Mouse (Mus musculus) gastrocnemius, postnatal 25 days (tissue): ENCODE data around the gene Olfr680-ps1. TPM values are rescaled to one million over a fixed set of nuclear protein-coding genes. Genes with fewer than 3 reads are reported as not detected.
"Not testable (repeated sequence)": the region's sequence is repeated elsewhere in the genome, so short reads cannot be mapped to it uniquely, and the experiment has no call there.

Experiments used
- DNase-seq: peaks from one replicate; pipeline ENCODE4 v3.0.0; 2022
- long read RNA-seq, 2 experiments: library from polyadenylated mRNA; stranded (forward); transcript quantifications; one replicate each; pipeline ENCODE4 v2.0.0; 2021
- total RNA-seq, 2 experiments: library from RNA; stranded (reverse); gene quantifications; 1 replicate in 1 of 2; 2 replicates in 1 of 2; pipeline ENCODE4 v1.2.3; 2021

Gene Olfr680-ps1
- total RNA-seq = not detected
- long read RNA-seq, experiment 1 = 0 reads
- long read RNA-seq, experiment 2 = 0 reads

GRCm38 (mm10) chr7:105092717-105093116 is at the start of gene Olfr680-ps1:
Olfr680-ps1 (minus strand) TSS chr7:105092817.
- not testable (repeated sequence) for DNase-seq

- no peak for DNase-seq
Measured at GRCm38 (mm10) chr7:105141275-105141674, 48.7 kb upstream of the Olfr680-ps1 start.

GRCm38 (mm10) chr7:105116536-105116935 is 23.9 kb upstream of the Olfr680-ps1 start, which contains the start of gene Olfr681:
Olfr681 (plus strand) TSS chr7:105116836.
- no peak for DNase-seq

GRCm38 (mm10) chr7:105080905-105081304 is 11.7 kb downstream of the Olfr680-ps1 start, which contains the start of gene Olfr679:
Olfr679 (plus strand) TSS chr7:105081205.
- DNase-seq = no peak

- DNase-seq = no peak
Measured at GRCm38 (mm10) chr7:105064175-105064574, 28.4 kb downstream of the Olfr680-ps1 start, which contains the start of gene Olfr678. Olfr678 (plus strand) TSS chr7:105064475.

GRCm38 (mm10) chr7:105058951-105059350 is 33.7 kb downstream of the Olfr680-ps1 start:
- DNase-seq = no peak

Other genes with a start within 250 kb of the Olfr680-ps1 start
- gene Usp17la, start 235.8 kb downstream of the Olfr680-ps1 start, total RNA-seq = not detected
- not detected for gene Olfr665, start 214.8 kb downstream of the Olfr680-ps1 start, total RNA-seq
- gene Olfr666, start 196.9 kb downstream of the Olfr680-ps1 start, total RNA-seq = not detected
- not detected for gene Olfr667, start 171.3 kb downstream of the Olfr680-ps1 start, total RNA-seq
- gene Olfr668, start 164.8 kb downstream of the Olfr680-ps1 start, total RNA-seq = not detected
- gene Olfr669, start 158.6 kb downstream of the Olfr680-ps1 start, total RNA-seq = not detected
- not detected for gene Olfr670, start 130.2 kb downstream of the Olfr680-ps1 start, total RNA-seq
- not detected for gene Olfr671, start 113.7 kb downstream of the Olfr680-ps1 start, total RNA-seq
- gene Olfr672, start 90.8 kb downstream of the Olfr680-ps1 start, total RNA-seq = not detected
- not detected for gene Olfr675, start 64.4 kb downstream of the Olfr680-ps1 start, total RNA-seq
- gene Olfr676, start 60.1 kb downstream of the Olfr680-ps1 start, total RNA-seq = not detected
- gene Olfr677, start 41.4 kb downstream of the Olfr680-ps1 start, total RNA-seq = not detected
- not detected for gene Olfr678, start 28.3 kb downstream of the Olfr680-ps1 start, total RNA-seq
- gene Olfr679, start 11.6 kb downstream of the Olfr680-ps1 start, total RNA-seq = not detected
- gene Olfr681, start 24.0 kb upstream of the Olfr680-ps1 start, total RNA-seq = not detected
- not detected for gene Olfr683, start 54.2 kb upstream of the Olfr680-ps1 start, total RNA-seq
- gene Olfr684, start 70.8 kb upstream of the Olfr680-ps1 start, total RNA-seq = not detected
- not detected for gene Olfr685, start 93.2 kb upstream of the Olfr680-ps1 start, total RNA-seq
- not detected for gene Olfr686, start 114.7 kb upstream of the Olfr680-ps1 start, total RNA-seq
- gene Olfr688, start 195.3 kb upstream of the Olfr680-ps1 start, total RNA-seq = not detected
- not detected for gene Olfr689, start 218.3 kb upstream of the Olfr680-ps1 start, total RNA-seq
- not detected for gene Olfr690, start 241.3 kb upstream of the Olfr680-ps1 start, total RNA-seq
- not detected for gene Olfr691, start 249.5 kb upstream of the Olfr680-ps1 start, total RNA-seq